Mouse (Mus musculus): Measurements from ENCODE around the gene Med27. TPM values are rescaled to one million over a fixed set of nuclear protein-coding genes. Genes with fewer than 3 reads are reported as not detected.

The Med27 gene
- polyA plus RNA-seq, 1 experiment: 26.6 TPM

GRCm38 (mm10) chr2:29407350-29407749 lies 60.7 kb downstream of the Med27 start:
- no peak for TF ChIP-seq CTCF (IDR thresholded peaks at IDR 0.05; ENCODE audit: borderline replicate concordance, insufficient read depth, low read length)
- TF ChIP-seq POLR2A (IDR thresholded peaks at IDR 0.05; ENCODE audit: low read depth, low read length): no peak
- Histone ChIP-seq H3K27ac (ENCODE audit: insufficient read depth, low read length) (no peak overlapping the region), H3K4me1 (ENCODE audit: control insufficient read depth, insufficient read depth, low read length) (peaks cover 4% of the 10 kb centered on the region; the same call in 1 of the 2 replicates), H3K4me3 (ENCODE audit: insufficient read depth, low read length) (no peak overlapping the region)

GRCm38 (mm10) chr2:29407764-29408163 lies 61.1 kb downstream of the Med27 start:
- no peak overlapping the region for H3K27ac ChIP-seq (ENCODE audit: insufficient read depth, low read length)
- H3K4me3 ChIP-seq (ENCODE audit: insufficient read depth, low read length): no peak overlapping the region
- peaks cover 8% of the 10 kb centered on the region; the same call in 1 of the 2 replicates for H3K4me1 ChIP-seq (ENCODE audit: control insufficient read depth, insufficient read depth, low read length)
- TF ChIP-seq CTCF (IDR thresholded peaks at IDR 0.05; ENCODE audit: borderline replicate concordance, insufficient read depth, low read length): no peak
- no peak for TF ChIP-seq POLR2A (IDR thresholded peaks at IDR 0.05; ENCODE audit: low read depth, low read length)

- peaks cover 14% of the 10 kb centered on the region; the same call in 1 of the 2 replicates for H3K4me1 ChIP-seq (ENCODE audit: control insufficient read depth, insufficient read depth, low read length)
- H3K4me3 ChIP-seq (ENCODE audit: insufficient read depth, low read length): no peak overlapping the region
- TF ChIP-seq CTCF (IDR thresholded peaks at IDR 0.05; ENCODE audit: borderline replicate concordance, insufficient read depth, low read length) (no peak), POLR2A (IDR thresholded peaks at IDR 0.05; ENCODE audit: low read depth, low read length) (no peak)
- H3K27ac ChIP-seq (ENCODE audit: insufficient read depth, low read length): no peak overlapping the region
Measured at GRCm38 (mm10) chr2:29410884-29411283, 64.3 kb downstream of the Med27 start.

- TF ChIP-seq CTCF (IDR thresholded peaks at IDR 0.05; ENCODE audit: borderline replicate concordance, insufficient read depth, low read length) (no peak), POLR2A (IDR thresholded peaks at IDR 0.05; ENCODE audit: low read depth, low read length) (no peak)
- H3K4me3 ChIP-seq (ENCODE audit: insufficient read depth, low read length): no peak overlapping the region
- peaks cover 14% of the 10 kb centered on the region; the same call in 1 of the 2 replicates for H3K4me1 ChIP-seq (ENCODE audit: control insufficient read depth, insufficient read depth, low read length)
- H3K27ac ChIP-seq (ENCODE audit: insufficient read depth, low read length): no peak overlapping the region; the same call in 1 of the 2 replicates
Measured at GRCm38 (mm10) chr2:29412458-29412857, 65.8 kb downstream of the Med27 start.

GRCm38 (mm10) chr2:29413259-29413993 lies 66.8 kb downstream of the Med27 start:
- no peak for TF ChIP-seq CTCF (IDR thresholded peaks at IDR 0.05; ENCODE audit: borderline replicate concordance, insufficient read depth, low read length)
- no peak for TF ChIP-seq POLR2A (IDR thresholded peaks at IDR 0.05; ENCODE audit: low read depth, low read length)
- Histone ChIP-seq H3K4me1 (ENCODE audit: control insufficient read depth, insufficient read depth, low read length) (peaks cover 14% of the 10 kb centered on the region; the same call in 1 of the 2 replicates), H3K4me3 (ENCODE audit: insufficient read depth, low read length) (no peak overlapping the region), H3K27ac (ENCODE audit: insufficient read depth, low read length) (no peak overlapping the region)

- peaks cover 15% of the 10 kb centered on the region; the same call in 1 of the 2 replicates for H3K4me1 ChIP-seq (ENCODE audit: control insufficient read depth, insufficient read depth, low read length)
- no peak for TF ChIP-seq POLR2A (IDR thresholded peaks at IDR 0.05; ENCODE audit: low read depth, low read length)
Measured at GRCm38 (mm10) chr2:29414852-29415473, 68.3 kb downstream of the Med27 start.

GRCm38 (mm10) chr2:29418498-29418897 lies 71.9 kb downstream of the Med27 start:
- H3K4me3 ChIP-seq (ENCODE audit: insufficient read depth, low read length): no peak overlapping the region
- H3K27ac ChIP-seq (ENCODE audit: insufficient read depth, low read length): no peak overlapping the region
- TF ChIP-seq POLR2A (IDR thresholded peaks at IDR 0.05; ENCODE audit: low read depth, low read length) (no peak), CTCF (IDR thresholded peaks at IDR 0.05; ENCODE audit: borderline replicate concordance, insufficient read depth, low read length) (no peak)
- peaks cover 18% of the 10 kb centered on the region for H3K4me1 ChIP-seq (ENCODE audit: control insufficient read depth, insufficient read depth, low read length)

More at GRCm38 (mm10) chr2:29414852-29415473, 68.3 kb downstream of the Med27 start:
- Histone ChIP-seq H3K4me3 (ENCODE audit: insufficient read depth, low read length) (no peak overlapping the region), H3K27ac (ENCODE audit: insufficient read depth, low read length) (0 out of 2 replicates have a peak overlapping the region, but pooled peaks have one; percentile 37)

GRCm38 (mm10) chr2:29419434-29419833 lies 72.8 kb downstream of the Med27 start:
- peaks cover 18% of the 10 kb centered on the region for H3K4me1 ChIP-seq (ENCODE audit: control insufficient read depth, insufficient read depth, low read length)
- no peak overlapping the region for H3K27ac ChIP-seq (ENCODE audit: insufficient read depth, low read length)
- TF ChIP-seq POLR2A (IDR thresholded peaks at IDR 0.05; ENCODE audit: low read depth, low read length) (no peak), CTCF (IDR thresholded peaks at IDR 0.05; ENCODE audit: borderline replicate concordance, insufficient read depth, low read length) (no peak)
- H3K4me3 ChIP-seq (ENCODE audit: insufficient read depth, low read length): no peak overlapping the region

GRCm38 (mm10) chr2:29419946-29420345 lies 73.3 kb downstream of the Med27 start:
- no peak overlapping the region for H3K27ac ChIP-seq (ENCODE audit: insufficient read depth, low read length)
- H3K4me1 ChIP-seq (ENCODE audit: control insufficient read depth, insufficient read depth, low read length): peaks cover 18% of the 10 kb centered on the region
- TF ChIP-seq POLR2A (IDR thresholded peaks at IDR 0.05; ENCODE audit: low read depth, low read length): no peak
- 0 out of 2 replicates have a peak, but pooled peaks have one; percentile 9 for TF ChIP-seq CTCF (IDR thresholded peaks at IDR 0.05; ENCODE audit: borderline replicate concordance, insufficient read depth, low read length)
- H3K4me3 ChIP-seq (ENCODE audit: insufficient read depth, low read length): no peak overlapping the region

All from embryonic fibroblast, embryonic 13.5 days (primary cell).